Mouse (Mus musculus) limb, embryonic 11.5 days (tissue): ENCODE results near the gene Anapc1. TPM values are rescaled to one million over a fixed set of nuclear protein-coding genes. Genes with fewer than 3 reads are reported as not detected.

Source experiments
- polyA plus RNA-seq: library from polyadenylated mRNA; unstranded; fragments of >200 nt; fragmentation: Nextera tagmentation; extraction: Ambion mirVana; gene quantifications from 2 replicates; pipeline ENCODE4 v1.2.1, GENCODE M21; 2014

Anapc1 gene
- polyA plus RNA-seq, 1 experiment from 2014 or later = 99.7 TPM

Other genes with a start within 250 kb of the Anapc1 start
- gene Spdye4c, start 96.2 kb downstream of the Anapc1 start, polyA plus RNA-seq = not detected in 2 replicates
- gene Mertk, start 11.6 kb upstream of the Anapc1 start, polyA plus RNA-seq = 22.5 and 23.8 TPM in 2 replicates
- 24.9 and 25.1 TPM in 2 replicates for gene Tmem87b, start 130.7 kb upstream of the Anapc1 start, polyA plus RNA-seq
- 1.5 and 2.2 TPM in 2 replicates for gene Fbln7, start 175.6 kb upstream of the Anapc1 start, polyA plus RNA-seq